Mouse (Mus musculus) stomach, embryonic 15.5 days (tissue): ENCODE measurements around the gene Galntl6. TPM values are rescaled to one million over a fixed set of nuclear protein-coding genes. Genes with fewer than 3 reads are reported as not detected.

Source experiments
- ATAC-seq: fragments of 200-750 bp; cut with Nextera tagmentation; 2 replicates; pipeline ENCODE4 v1.8.0; 2017; ENCODE audit warnings: low read depth, moderate number of reproducible peaks, moderate TSS enrichment; ENCODE audit not compliant: insufficient read depth, low FRiP score
- H3K27ac ChIP-seq: fragments of 300-500 bp; sonication (generic); 2 replicates; pipeline ENCODE4 v1.5.1; 2015; ENCODE audit warnings: mild to moderate bottlenecking, inconsistent platforms
- H3K27me3 ChIP-seq: fragments of 300-500 bp; sonication (generic); replicated peaks from 2 replicates; pipeline ENCODE4 v1.6.1; 2015; ENCODE audit warnings: inconsistent platforms
- H3K36me3 ChIP-seq: fragments of 300-500 bp; sonication (generic); 2 replicates; pipeline ENCODE4 v1.6.1; 2015; ENCODE audit warnings: inconsistent platforms
- H3K4me1 ChIP-seq: fragments of 300-500 bp; sonication (generic); 2 replicates; pipeline ENCODE4 v1.6.1; 2015; ENCODE audit warnings: inconsistent platforms
- H3K4me2 ChIP-seq: fragments of 300-500 bp; sonication (generic); 2 replicates; pipeline ENCODE4 v1.6.1; 2015; ENCODE audit warnings: mild to moderate bottlenecking, inconsistent platforms
- H3K4me3 ChIP-seq: fragments of 300-500 bp; sonication (generic); replicated peaks from 2 replicates; pipeline ENCODE4 v1.5.1; 2015; ENCODE audit warnings: inconsistent platforms
- H3K9ac ChIP-seq: fragments of 300-500 bp; sonication (generic); 2 replicates; pipeline ENCODE4 v1.6.1; 2015; ENCODE audit warnings: inconsistent platforms
- H3K9me3 ChIP-seq: fragments of 300-500 bp; sonication (generic); 2 replicates; pipeline ENCODE4 v1.6.1; 2016; ENCODE audit warnings: inconsistent platforms
- WGBS: fragments of 180-500 bp; shearing (Covaris S2); methylation state at CpG from one replicate; pipeline ENCODE4 v1.1.7; 2015; 5-methylcytosine and 5-hydroxymethylcytosine counted together
- polyA plus RNA-seq: library from polyadenylated mRNA; unstranded; fragments of >200 nt; fragmentation: Nextera tagmentation; extraction: Ambion mirVana; gene quantifications from 2 replicates; pipeline ENCODE4 v1.2.1, GENCODE M21; 2015

Gene Galntl6
- polyA plus RNA-seq, 1 experiment from 2014 or later: 1.7 TPM

DNA sequence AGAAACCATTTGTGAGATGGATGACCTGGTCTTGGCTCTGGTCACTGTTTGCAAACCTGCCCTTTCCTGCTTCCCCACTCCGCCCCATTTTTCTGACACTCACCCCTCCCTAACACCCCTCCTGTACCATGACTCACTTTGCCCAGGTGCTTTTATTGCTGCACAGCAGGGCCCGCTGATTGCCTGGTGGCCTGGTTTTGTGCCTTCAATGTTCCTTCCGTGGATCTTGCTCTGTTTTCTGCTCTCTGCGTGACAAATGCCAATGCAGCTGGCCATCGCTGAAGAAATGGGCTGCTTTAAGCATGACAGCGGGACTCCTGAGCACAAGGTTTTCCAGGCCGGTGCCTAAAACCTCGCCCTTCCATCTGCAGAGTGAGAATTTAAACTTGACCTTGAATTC, 1171.1 kb downstream of the Galntl6 start:
- Histone ChIP-seq H3K4me2 (no peak overlapping the region), H3K9me3 (no peaks in the 10 kb centered on the region), H3K4me3 (no peak overlapping the region), H3K9ac (no peak overlapping the region), H3K27me3 (no peaks in the 10 kb centered on the region), H3K4me1 (no peaks in the 10 kb centered on the region), H3K36me3 (no peaks in the 10 kb centered on the region), H3K27ac (peak overlapping the region; percentile 62)
- peak; percentile 58 for ATAC-seq
- WGBS: 58% methylated on average over 8 of the region's 8 CpGs

GRCm38 (mm10) chr8:57737281-57737680, 1175.2 kb downstream of the Galntl6 start:
- Histone ChIP-seq H3K27me3 (no peaks in the 10 kb centered on the region), H3K4me3 (no peak overlapping the region), H3K27ac (no peak overlapping the region), H3K4me2 (no peak overlapping the region), H3K4me1 (no peaks in the 10 kb centered on the region), H3K36me3 (no peaks in the 10 kb centered on the region), H3K9ac (no peak overlapping the region), H3K9me3 (no peaks in the 10 kb centered on the region)
- WGBS: 78% methylated on average over 4 of the region's 4 CpGs
- ATAC-seq: no peak

DNA sequence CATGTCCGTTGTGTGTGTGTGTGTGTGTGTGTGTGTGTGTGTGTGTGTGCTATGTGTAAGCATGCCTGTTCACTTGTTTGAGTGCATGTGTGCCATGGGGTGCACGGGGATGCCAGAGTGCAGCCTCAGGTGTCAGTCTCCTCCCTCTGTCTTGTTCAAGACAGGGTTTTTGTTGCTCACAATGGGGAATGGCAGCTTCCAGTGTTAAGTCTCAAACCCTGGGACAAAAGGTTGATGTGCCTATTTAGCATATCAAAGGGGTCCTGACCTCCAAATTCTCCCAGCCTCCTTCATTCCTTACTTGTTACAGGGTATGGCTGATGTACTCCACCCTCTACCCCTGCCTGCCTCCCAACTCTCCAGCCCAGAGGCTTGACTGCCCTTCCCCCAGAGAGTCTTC, 1179.6 kb downstream of the Galntl6 start:
- H3K27ac ChIP-seq: no peak overlapping the region
- no peak for ATAC-seq
- 45% methylated on average over 2 of the region's 2 CpGs for WGBS

DNA sequence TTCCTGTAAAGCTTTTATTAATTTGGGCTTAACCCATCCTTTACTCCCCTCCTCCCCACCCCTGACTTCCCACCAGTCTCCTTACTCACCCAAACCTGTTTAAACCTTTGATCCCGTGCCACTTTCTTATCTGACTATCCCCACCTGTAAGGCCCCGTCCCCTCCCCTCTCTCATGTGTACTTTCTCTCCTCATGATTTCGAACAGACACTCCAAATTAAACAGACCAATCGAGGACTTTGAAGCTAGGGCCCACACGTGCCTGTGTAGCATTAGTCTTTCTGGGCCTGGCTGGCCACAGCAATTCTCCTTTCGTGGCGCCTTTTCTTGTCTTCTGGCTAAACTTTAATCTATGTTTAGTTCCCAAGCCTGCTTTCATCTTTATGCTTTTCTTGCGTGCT, 1180.8 kb downstream of the Galntl6 start:
- H3K27me3 ChIP-seq: no peaks in the 10 kb centered on the region
- H3K9ac ChIP-seq: no peak overlapping the region
- H3K4me3 ChIP-seq: no peak overlapping the region
- WGBS: 50% methylated on average over 8 of the region's 8 CpGs
- ATAC-seq: peak; percentile 84
- no peak overlapping the region for H3K4me2 ChIP-seq
- H3K27ac ChIP-seq: no peak overlapping the region
- no peaks in the 10 kb centered on the region for H3K4me1 ChIP-seq
- no peaks in the 10 kb centered on the region for H3K36me3 ChIP-seq
- no peaks in the 10 kb centered on the region for H3K9me3 ChIP-seq

More for the DNA sequence above, 1179.6 kb downstream of the Galntl6 start:
- H3K9me3 ChIP-seq: no peaks in the 10 kb centered on the region
- H3K4me2 ChIP-seq: no peak overlapping the region
- no peaks in the 10 kb centered on the region for H3K36me3 ChIP-seq
- H3K4me3 ChIP-seq: no peak overlapping the region
- no peaks in the 10 kb centered on the region for H3K4me1 ChIP-seq
- H3K27me3 ChIP-seq: no peaks in the 10 kb centered on the region
- H3K9ac ChIP-seq: no peak overlapping the region

DNA sequence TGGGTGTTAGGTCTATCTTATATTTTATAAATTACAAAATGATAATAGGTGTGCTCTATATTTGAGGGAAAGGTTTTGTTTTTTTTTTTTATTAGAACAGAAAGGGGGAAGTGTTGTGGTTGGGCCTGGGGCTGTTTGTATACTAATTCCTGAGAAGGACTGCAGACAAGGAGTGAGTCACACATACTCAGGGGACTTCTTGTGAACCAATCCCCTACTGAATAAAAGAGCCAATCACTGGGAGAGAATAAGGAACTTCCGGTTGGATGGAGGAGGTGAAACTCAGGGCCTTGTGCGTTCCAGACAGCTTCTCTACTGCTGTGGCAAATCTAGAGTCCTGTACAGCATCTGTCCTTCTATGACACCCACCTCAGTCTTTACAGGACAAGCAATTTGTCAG, 1184.2 kb downstream of the Galntl6 start:
- Histone ChIP-seq H3K4me2 (no peak overlapping the region), H3K36me3 (no peaks in the 10 kb centered on the region), H3K9ac (no peak overlapping the region), H3K9me3 (no peaks in the 10 kb centered on the region), H3K4me1 (no peaks in the 10 kb centered on the region), H3K27me3 (no peaks in the 10 kb centered on the region), H3K27ac (no peak overlapping the region), H3K4me3 (no peak overlapping the region)
- 63% methylated on average over 2 of the region's 2 CpGs for WGBS
- ATAC-seq: no peak

DNA sequence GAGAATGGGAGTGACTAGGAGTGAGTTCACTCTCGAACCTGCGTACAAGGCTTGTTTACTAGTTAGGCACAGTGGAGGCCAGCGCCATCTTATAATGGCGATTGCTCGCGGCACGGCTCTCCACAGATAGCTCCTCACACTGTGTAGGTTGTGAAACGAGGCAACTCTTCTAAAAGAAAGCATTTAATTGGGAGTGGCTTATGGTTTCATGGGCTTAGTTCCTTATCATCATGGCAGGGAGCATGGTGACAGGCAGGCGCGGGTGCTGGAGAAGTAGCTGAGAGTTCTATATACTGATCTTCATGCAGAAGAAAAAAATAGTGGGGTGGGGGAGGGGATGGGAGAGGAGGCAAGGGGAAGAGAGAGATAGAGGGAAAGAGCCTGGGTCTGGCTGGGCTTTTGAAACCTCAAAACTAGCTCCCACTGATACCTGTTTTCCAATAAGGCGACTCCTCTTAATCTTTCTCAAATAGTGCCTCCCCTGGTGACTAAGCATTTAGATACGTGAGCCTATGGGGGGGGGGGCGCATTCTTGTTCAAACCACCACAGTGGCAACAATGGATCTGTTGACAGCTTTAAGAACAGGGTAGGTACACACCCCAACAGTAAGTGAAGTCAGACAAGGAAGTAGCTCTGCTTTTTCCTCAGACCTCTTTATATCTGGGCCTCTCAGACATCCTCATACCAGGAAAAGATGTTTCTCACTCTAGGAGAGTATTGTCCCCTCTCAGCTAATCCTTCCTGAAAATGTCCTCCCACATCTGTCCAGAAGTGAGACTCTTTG, 1187.4 kb downstream of the Galntl6 start:
- H3K36me3 ChIP-seq: no peaks in the 10 kb centered on the region
- ATAC-seq: peak; percentile 90
- H3K4me1 ChIP-seq: no peaks in the 10 kb centered on the region
- H3K9me3 ChIP-seq: no peaks in the 10 kb centered on the region
- no peak overlapping the region for H3K4me2 ChIP-seq
- H3K27me3 ChIP-seq: no peaks in the 10 kb centered on the region
- 79% methylated on average over 13 of the region's 13 CpGs for WGBS
- H3K4me3 ChIP-seq: no peak overlapping the region
- H3K27ac ChIP-seq: peak overlapping the region; percentile 51; the same call in 1 of the 2 replicates
- no peak overlapping the region for H3K9ac ChIP-seq

Other genes starting within 250 kb of the Galntl6 start
- 0.18 and 0.64 TPM in 2 replicates for gene BC030500, start 885 bp downstream of the Galntl6 start, polyA plus RNA-seq